Mouse (Mus musculus) urinary bladder, adult 2 months (tissue): ENCODE results near the gene Suclg1. TPM values are rescaled to one million over a fixed set of nuclear protein-coding genes. Genes with fewer than 3 reads are reported as not detected.

Source experiments
- DNase-seq: peaks from one replicate; pipeline ENCODE4 v3.0.0; 2022; ENCODE audit warnings: low spot score
- polyA plus RNA-seq: library from polyadenylated mRNA; depleted of rRNA; stranded (reverse); fragments of >200 nt; gene quantifications from 2 replicates; pipeline ENCODE4 v1.2.3, GENCODE M21; 2012; rRNA removed

Suclg1 gene
- 140 and 157 TPM in 2 replicates for polyA plus RNA-seq

- peak; percentile 61 for DNase-seq
Measured at GRCm38 (mm10) chr6:73248237-73249048, at the start of gene Suclg1. Gene Suclg1, plus strand, starts transcription at chr6:73248382.

- no peak for DNase-seq
Measured at GRCm38 (mm10) chr6:73203724-73204123, 44.5 kb upstream of the Suclg1 start.

GRCm38 (mm10) chr6:73204937-73205336, 43.2 kb upstream of the Suclg1 start:
- no peak for DNase-seq

- no peak for DNase-seq
Measured at GRCm38 (mm10) chr6:73209598-73209997, 38.6 kb upstream of the Suclg1 start.

- no peak for DNase-seq
Measured at GRCm38 (mm10) chr6:73210445-73210972, 37.7 kb upstream of the Suclg1 start.

GRCm38 (mm10) chr6:73211036-73211435, 37.1 kb upstream of the Suclg1 start:
- DNase-seq: no peak

- DNase-seq: no peak
Measured at GRCm38 (mm10) chr6:73211602-73212001, 36.6 kb upstream of the Suclg1 start.

GRCm38 (mm10) chr6:73221189-73221957, 26.8 kb upstream of the Suclg1 start, which contains the start of gene Dnah6:
Gene Dnah6, minus strand, starts transcription at chr6:73221651.
- DNase-seq: peak; percentile 49

GRCm38 (mm10) chr6:73221958-73222735, 26.0 kb upstream of the Suclg1 start:
- no peak for DNase-seq

- DNase-seq: peak; percentile 64
Measured at GRCm38 (mm10) chr6:73222841-73223526, 25.2 kb upstream of the Suclg1 start.

- DNase-seq: no peak
Measured at GRCm38 (mm10) chr6:73227376-73228158, 20.6 kb upstream of the Suclg1 start.

- no peak for DNase-seq
Measured at GRCm38 (mm10) chr6:73228408-73228807, 19.8 kb upstream of the Suclg1 start.

GRCm38 (mm10) chr6:73228881-73229280, 19.3 kb upstream of the Suclg1 start:
- DNase-seq: no peak

GRCm38 (mm10) chr6:73232152-73232584, 16.0 kb upstream of the Suclg1 start:
- no peak for DNase-seq

GRCm38 (mm10) chr6:73233202-73233726, 14.9 kb upstream of the Suclg1 start:
- no peak for DNase-seq

- DNase-seq: no peak
Measured at GRCm38 (mm10) chr6:73234302-73234900, 13.8 kb upstream of the Suclg1 start.

GRCm38 (mm10) chr6:73235650-73236049, 12.5 kb upstream of the Suclg1 start:
- no peak for DNase-seq

GRCm38 (mm10) chr6:73246821-73247220, 1.4 kb upstream of the Suclg1 start:
- DNase-seq: no peak

- no peak for DNase-seq
Measured at GRCm38 (mm10) chr6:73247452-73247851, 730 bp upstream of the Suclg1 start.

GRCm38 (mm10) chr6:73249049-73249422, 854 bp downstream of the Suclg1 start:
- DNase-seq: no peak
